7 mouse cellular contexts compared by ENCODE assay signal in genomic region chr4:109729281-109729680, GRCm38 (mm10). TPM values are rescaled to one million over a fixed set of nuclear protein-coding genes. Genes with fewer than 3 reads are reported as not detected.
A peak's percentile ranks its signal among the peaks of the same experiment; 100 is the strongest.
DNase-seq lines count a peak whose midpoint lies in the region; ATAC-seq and TF ChIP-seq lines count a peak whose summit lies in the region.

No protein-coding gene starts in this region.

- no peak overlapping the region for H3K4me2 ChIP-seq in intestine, postnatal 0 days (replicated peaks; ENCODE audit: low read depth)
- H3K4me2 ChIP-seq in intestine, embryonic 16.5 days (ENCODE audit: low read depth, low read length), result no peak overlapping the region
- no peak overlapping the region for H3K4me2 ChIP-seq in forebrain, embryonic 16.5 days (ENCODE audit: low read length)

- no peaks in the 10 kb centered on the region for H3K36me3 ChIP-seq in intestine, postnatal 0 days (ENCODE audit: control insufficient read depth, insufficient read depth)
- H3K36me3 ChIP-seq in intestine, embryonic 16.5 days (ENCODE audit: control insufficient read depth, insufficient read depth, low read length), result no peaks in the 10 kb centered on the region
- H3K36me3 ChIP-seq in forebrain, embryonic 16.5 days (ENCODE audit: control insufficient read depth, insufficient read depth), result no peaks in the 10 kb centered on the region

- peak; percentile 65 for TF ChIP-seq CTCF in intestine, postnatal 0 days (IDR thresholded peaks at IDR 0.05; ENCODE audit: low read depth)

- H3K4me3 ChIP-seq in intestine, postnatal 0 days (ENCODE audit: low read depth, low read length), result no peak overlapping the region
- H3K4me3 ChIP-seq in intestine, embryonic 16.5 days (ENCODE audit: low read length), result no peak overlapping the region
- H3K4me3 ChIP-seq in forebrain, embryonic 16.5 days (replicated peaks; ENCODE audit: low read length), result no peak overlapping the region

- no peaks in the 10 kb centered on the region for H3K4me1 ChIP-seq in intestine, postnatal 0 days (replicated peaks; ENCODE audit: control insufficient read depth, insufficient read depth, low read length)
- no peaks in the 10 kb centered on the region for H3K4me1 ChIP-seq in intestine, embryonic 16.5 days (ENCODE audit: control insufficient read depth, insufficient read depth, low read length)
- H3K4me1 ChIP-seq in forebrain, embryonic 16.5 days (replicated peaks; ENCODE audit: control insufficient read depth, insufficient read depth, low read length), result no peaks in the 10 kb centered on the region

- no peaks in the 10 kb centered on the region for H3K27me3 ChIP-seq in intestine, postnatal 0 days (replicated peaks; ENCODE audit: control insufficient read depth, insufficient read depth, low read length)
- no peaks in the 10 kb centered on the region for H3K27me3 ChIP-seq in intestine, embryonic 16.5 days (replicated peaks; ENCODE audit: control insufficient read depth, insufficient read depth, low read length)
- H3K27me3 ChIP-seq in forebrain, embryonic 16.5 days (replicated peaks; ENCODE audit: control insufficient read depth, insufficient read depth, low read length), result no peaks in the 10 kb centered on the region

- no peak overlapping the region for H3K9ac ChIP-seq in intestine, postnatal 0 days (ENCODE audit: low read depth, low read length)
- no peak overlapping the region for H3K9ac ChIP-seq in intestine, embryonic 16.5 days (ENCODE audit: low read depth, low read length)
- H3K9ac ChIP-seq in forebrain, embryonic 16.5 days (replicated peaks; ENCODE audit: low read depth, low read length), result no peak overlapping the region

- no peak for ATAC-seq in intestine, postnatal 0 days
- no peak for ATAC-seq in intestine, embryonic 16.5 days
- no peak for ATAC-seq in forebrain, embryonic 16.5 days

- no peaks in the 10 kb centered on the region for H3K9me3 ChIP-seq in intestine, postnatal 0 days (ENCODE audit: control insufficient read depth)
- no peaks in the 10 kb centered on the region for H3K9me3 ChIP-seq in intestine, embryonic 16.5 days (ENCODE audit: control insufficient read depth, low read length)
- no peaks in the 10 kb centered on the region for H3K9me3 ChIP-seq in forebrain, embryonic 16.5 days (ENCODE audit: control insufficient read depth, low read length)

- DNase-seq in 416B (ENCODE audit: low read depth), result peak; percentile 74
- peak; percentile 50 to 60 for DNase-seq in B cell, adult 2 months
- peak; percentile 9 to 58 for DNase-seq in cerebellum, postnatal 25 days
- DNase-seq in lung, postnatal 25 days (ENCODE audit: low spot score), result peak; percentile 34

- no peak overlapping the region for H3K27ac ChIP-seq in intestine, postnatal 0 days (ENCODE audit: low read depth, low read length)
- H3K27ac ChIP-seq in intestine, embryonic 16.5 days (ENCODE audit: low read length), result no peak overlapping the region
- no peak overlapping the region for H3K27ac ChIP-seq in forebrain, embryonic 16.5 days (ENCODE audit: low read length)

- 12% methylated on average over 2 of the region's 2 CpGs for WGBS in intestine, postnatal 0 days
- WGBS in intestine, embryonic 16.5 days, result 6% methylated on average over 2 of the region's 2 CpGs
- WGBS in forebrain, embryonic 16.5 days, result 10% methylated on average over 2 of the region's 2 CpGs

RNA-seq across cellular contexts. Expression of gene Faf1, which starts 52.9 kb away (rescaled TPM):
- 15.7 and 16.2 TPM in 2 replicates for polyA plus RNA-seq in intestine, postnatal 0 days (2015; fragmentation: Nextera tagmentation; extraction: Ambion mirVana)
- 12.2 and 18.6 TPM in 2 replicates for polyA plus RNA-seq in intestine, embryonic 16.5 days (2015; fragmentation: Nextera tagmentation; extraction: Ambion mirVana)
- 28.3 and 32.1 TPM in 2 replicates for polyA plus RNA-seq in forebrain, embryonic 16.5 days (2015; fragmentation: Nextera tagmentation; extraction: Ambion mirVana)
